Mouse (Mus musculus): ENCODE measurements around the gene Akap8l.

- TF ChIP-seq POLR2A (IDR thresholded peaks at IDR 0.05; ENCODE audit: low read depth, low read length) (no peak), CTCF (IDR thresholded peaks at IDR 0.05; ENCODE audit: borderline replicate concordance, insufficient read depth, low read length) (no peak)
These were observed 862 bp upstream of the Akap8l start for GRCm38 (mm10) chr17:32351269-32351668.
